ENCODE assay signal across 9 mouse cellular contexts in genomic region chr11:63164756-63165484, GRCm38 (mm10). TPM values are rescaled to one million over a fixed set of nuclear protein-coding genes. Genes with fewer than 3 reads are reported as not detected.
DNase-seq lines count a peak whose midpoint lies in the region; ATAC-seq and TF ChIP-seq lines count a peak whose summit lies in the region.
"Had no signal": no experiment of that assay in that cellular context is flagged by ENCODE, and none has a peak within 500 bp of the region (broad histone marks: within the 10 kb centered on the region; RNA-seq: fewer than 3 reads in every experiment).

No protein-coding gene starts in this region.

- WGBS in forebrain, postnatal 0 days: 44% methylated on average over 7 of the region's 7 CpGs
- 48% methylated on average over 7 of the region's 7 CpGs for WGBS in forebrain, embryonic 11.5 days
- WGBS in liver, postnatal 0 days (ENCODE audit: insufficient replicate concordance): 37% methylated on average over 7 of the region's 7 CpGs
- WGBS in liver, embryonic 11.5 days: 38% methylated on average over 7 of the region's 7 CpGs
- 50% methylated on average over 7 of the region's 7 CpGs for WGBS in limb, embryonic 11.5 days

- no peak overlapping the region for H3K4me2 ChIP-seq in forebrain, postnatal 0 days (ENCODE audit: low read depth)
- H3K4me2 ChIP-seq in forebrain, embryonic 11.5 days (ENCODE audit: low read depth, low read length, severe bottlenecking): no peak overlapping the region
- H3K4me2 ChIP-seq in liver, postnatal 0 days (ENCODE audit: low read depth, low read length): no peak overlapping the region
- H3K4me2 ChIP-seq in liver, embryonic 11.5 days: no peak overlapping the region
- no peak overlapping the region for H3K4me2 ChIP-seq in limb, embryonic 11.5 days (ENCODE audit: low read depth, severe bottlenecking)

- no peaks in the 10 kb centered on the region for H3K27me3 ChIP-seq in forebrain, postnatal 0 days (ENCODE audit: insufficient read depth, low read length)
- no peaks in the 10 kb centered on the region for H3K27me3 ChIP-seq in forebrain, embryonic 11.5 days (ENCODE audit: control insufficient read depth, insufficient read depth, low read length)
- no peaks in the 10 kb centered on the region for H3K27me3 ChIP-seq in liver, postnatal 0 days (ENCODE audit: insufficient read depth, low read length)
- no peaks in the 10 kb centered on the region for H3K27me3 ChIP-seq in liver, embryonic 11.5 days (replicated peaks; ENCODE audit: control insufficient read depth, insufficient read depth, low read length)
- no peaks in the 10 kb centered on the region for H3K27me3 ChIP-seq in G1E (ENCODE audit: insufficient read depth, low read length)
- no peaks in the 10 kb centered on the region for H3K27me3 ChIP-seq in limb, embryonic 11.5 days (ENCODE audit: control insufficient read depth, insufficient read depth, low read length)

- peak; percentile 64 for TF ChIP-seq CTCF in forebrain, postnatal 0 days (IDR thresholded peaks at IDR 0.05; ENCODE audit: low read depth)
- TF ChIP-seq CTCF in liver, postnatal 0 days (IDR thresholded peaks at IDR 0.05; ENCODE audit: low read depth): peak; percentile 69
- TF ChIP-seq CTCF in G1E (IDR thresholded peaks at IDR 0.05; ENCODE audit: low read depth, low read length): 0 out of 2 replicates have a peak, but pooled peaks have one; percentile 28

- no peaks in the 10 kb centered on the region for H3K36me3 ChIP-seq in forebrain, postnatal 0 days (ENCODE audit: insufficient read depth)
- H3K36me3 ChIP-seq in forebrain, embryonic 11.5 days (ENCODE audit: control insufficient read depth, insufficient read depth, low read length): no peaks in the 10 kb centered on the region
- no peaks in the 10 kb centered on the region for H3K36me3 ChIP-seq in liver, postnatal 0 days (replicated peaks; ENCODE audit: insufficient read depth, low read length)
- no peaks in the 10 kb centered on the region for H3K36me3 ChIP-seq in liver, embryonic 11.5 days (ENCODE audit: control insufficient read depth, insufficient read depth, low read length)
- H3K36me3 ChIP-seq in G1E (replicated peaks): no peaks in the 10 kb centered on the region
- no peaks in the 10 kb centered on the region for H3K36me3 ChIP-seq in limb, embryonic 11.5 days (ENCODE audit: control insufficient read depth, insufficient read depth, low read length)

- H3K4me1 ChIP-seq in forebrain, postnatal 0 days (ENCODE audit: insufficient read depth): no peaks in the 10 kb centered on the region
- H3K4me1 ChIP-seq in forebrain, embryonic 11.5 days (replicated peaks; ENCODE audit: control insufficient read depth, insufficient read depth, low read length): no peaks in the 10 kb centered on the region
- no peaks in the 10 kb centered on the region for H3K4me1 ChIP-seq in liver, postnatal 0 days (ENCODE audit: insufficient read depth)
- no peaks in the 10 kb centered on the region for H3K4me1 ChIP-seq in liver, embryonic 11.5 days (replicated peaks; ENCODE audit: control insufficient read depth, insufficient read depth, low read length)
- no peaks in the 10 kb centered on the region for H3K4me1 ChIP-seq in G1E (ENCODE audit: insufficient read depth, low read depth, low read length)
- peaks cover 4% of the 10 kb centered on the region; the same call in 1 of the 2 replicates for H3K4me1 ChIP-seq in limb, embryonic 11.5 days (ENCODE audit: control insufficient read depth, insufficient read depth, low read length)

- no peak for DNase-seq in forebrain, postnatal 0 days
- DNase-seq in forebrain, embryonic 11.5 days (ENCODE audit: low spot score): no peak
- DNase-seq in liver, postnatal 0 days: no peak
- no peak for DNase-seq in liver, embryonic 11.5 days (ENCODE audit: low spot score)
- no peak for DNase-seq in G1E (ENCODE audit: low spot score)
- peak; percentile 28 for DNase-seq in limb, embryonic 11.5 days (ENCODE audit: low spot score)
- no peak for DNase-seq in testis, postnatal 14 days (ENCODE audit: low spot score)
- DNase-seq in frontal cortex, postnatal 10 days (ENCODE audit: low spot score in 2 of 2): no peak

- ATAC-seq in forebrain, postnatal 0 days: no peak
- ATAC-seq in forebrain, embryonic 11.5 days (replicated peaks; ENCODE audit: low FRiP score): no peak
- no peak for ATAC-seq in liver, postnatal 0 days
- no peak for ATAC-seq in liver, embryonic 11.5 days (replicated peaks; ENCODE audit: low FRiP score)
- no peak for ATAC-seq in G1E (ENCODE audit: extremely low read depth, insufficient number of reproducible peaks, low FRiP score, poor library complexity, severe bottlenecking)
- no peak for ATAC-seq in limb, embryonic 11.5 days (ENCODE audit: insufficient number of reproducible peaks, low FRiP score, low TSS enrichment, low read depth)

- no peak overlapping the region for H3K9ac ChIP-seq in forebrain, postnatal 0 days
- no peak overlapping the region for H3K9ac ChIP-seq in forebrain, embryonic 11.5 days (ENCODE audit: low read length)
- H3K9ac ChIP-seq in liver, postnatal 0 days (replicated peaks): no peak overlapping the region
- no peak overlapping the region for H3K9ac ChIP-seq in liver, embryonic 11.5 days (ENCODE audit: low read depth, low read length)
- no peak overlapping the region for H3K9ac ChIP-seq in limb, embryonic 11.5 days (ENCODE audit: low read length)

- TF ChIP-seq EP300 in liver, postnatal 0 days (IDR thresholded peaks at IDR 0.05; ENCODE audit: low read depth): no peak

- no peak overlapping the region for H3K4me3 ChIP-seq in forebrain, postnatal 0 days (ENCODE audit: low read depth, low read length)
- H3K4me3 ChIP-seq in forebrain, embryonic 11.5 days (ENCODE audit: low read depth, low read length): no peak overlapping the region
- H3K4me3 ChIP-seq in liver, postnatal 0 days (ENCODE audit: low read depth, low read length): no peak overlapping the region
- H3K4me3 ChIP-seq in liver, embryonic 11.5 days (ENCODE audit: low read depth, low read length): no peak overlapping the region
- no peak overlapping the region for H3K4me3 ChIP-seq in G1E (ENCODE audit: low read depth, low read length)
- H3K4me3 ChIP-seq in limb, embryonic 11.5 days (ENCODE audit: low read depth, low read length): no peak overlapping the region
- H3K4me3 ChIP-seq: erythroblast, embryonic 14.5 days had no signal

- H3K27ac ChIP-seq in forebrain, postnatal 0 days (ENCODE audit: low read depth, low read length): no peak overlapping the region
- H3K27ac ChIP-seq in forebrain, embryonic 11.5 days (ENCODE audit: low read depth, low read length): no peak overlapping the region
- H3K27ac ChIP-seq in liver, postnatal 0 days (ENCODE audit: low read depth): no peak overlapping the region
- H3K27ac ChIP-seq in liver, embryonic 11.5 days (ENCODE audit: low read depth, low read length): no peak overlapping the region
- no peak overlapping the region for H3K27ac ChIP-seq in limb, embryonic 11.5 days (replicated peaks; ENCODE audit: low read depth, low read length)

- H3K9me3 ChIP-seq in forebrain, postnatal 0 days (ENCODE audit: low read length): no peaks in the 10 kb centered on the region
- no peaks in the 10 kb centered on the region for H3K9me3 ChIP-seq in forebrain, embryonic 11.5 days (ENCODE audit: control insufficient read depth, low read length)
- no peaks in the 10 kb centered on the region for H3K9me3 ChIP-seq in liver, postnatal 0 days (ENCODE audit: low read length)
- no peaks in the 10 kb centered on the region for H3K9me3 ChIP-seq in liver, embryonic 11.5 days (ENCODE audit: control insufficient read depth, low read length)
- peaks cover 12% of the 10 kb centered on the region; the same call in 1 of the 2 replicates for H3K9me3 ChIP-seq in G1E (replicated peaks)
- H3K9me3 ChIP-seq in limb, embryonic 11.5 days (ENCODE audit: control insufficient read depth, low read length): no peaks in the 10 kb centered on the region

RNA-seq across cellular contexts. Expression of gene Pmp22, which starts 36.1 kb away (rescaled TPM):
- total RNA-seq in forebrain, postnatal 0 days (2014; rRNA removed): 12.9 and 31.7 TPM in 2 replicates
- 33.5 and 34.5 TPM in 2 replicates for polyA plus RNA-seq in forebrain, postnatal 0 days (2015; fragmentation: Nextera tagmentation; extraction: Ambion mirVana)
- 19.0 and 20.9 TPM in 2 replicates for polyA plus RNA-seq in forebrain, embryonic 11.5 days (2014; fragmentation: Nextera tagmentation; extraction: Ambion mirVana)
- polyA plus RNA-seq in liver, postnatal 0 days (2015; fragmentation: Nextera tagmentation; extraction: Ambion mirVana): 12.1 and 12.9 TPM in 2 replicates
- 74.0 and 80.1 TPM in 2 replicates for polyA plus RNA-seq in liver, embryonic 11.5 days (2014; fragmentation: Nextera tagmentation; extraction: Ambion mirVana)
- total RNA-seq in G1E (2014; fragmentation: Nextera tagmentation) (not detected in 2 replicates), G1E (2017) (0.11 TPM in 1 of 2 replicates, not detected in the other)
- polyA plus RNA-seq in G1E (2012): not detected in 2 replicates
- 43.7 and 51.0 TPM in 2 replicates for polyA plus RNA-seq in limb, embryonic 11.5 days (2014; fragmentation: Nextera tagmentation; extraction: Ambion mirVana)

Comparison
In these comparisons a context has a peak if more than half of its experiments do, and no peak if none do; other contexts are left out.
1. RNA of gene Pmp22, which starts 36.1 kb away (polyA plus RNA-seq): 74.0 to 80.1 TPM in liver, embryonic 11.5 days, 43.7 to 51.0 TPM in limb, embryonic 11.5 days, 33.5 to 34.5 TPM in forebrain, postnatal 0 days, 19.0 to 20.9 TPM in forebrain, embryonic 11.5 days and 12.1 to 12.9 TPM in liver, postnatal 0 days; not detected in G1E; every median in the first group is over 10 times any median in the second.
2. Peak in every context shown above with its lines, with median percentiles within 50 percentile points of each other: CTCF ChIP-seq.